Mouse (Mus musculus) naive thymus-derived CD4-positive, alpha-beta T cell, adult 5 months (primary cell): Measurements from ENCODE around the gene Plvap. TPM values are rescaled to one million over a fixed set of nuclear protein-coding genes. Genes with fewer than 3 reads are reported as not detected.

ENCODE experiments used
- polyA plus RNA-seq: library from polyadenylated mRNA; unstranded; fragments of 100-300 nt; shearing (Covaris generic); gene quantifications from one replicate; pipeline ENCODE4 v1.2.1, GENCODE M21; 2017

Plvap gene
- not detected for polyA plus RNA-seq

GRCm38 (mm10) chr8:71511644-71512043 lies at the start of gene Plvap:
Plvap (minus strand) TSS chr8:71511752.

GRCm38 (mm10) chr8:71558071-71558957 lies 46.8 kb upstream of the Plvap start, which contains the start of gene Tmem221:
Tmem221 (minus strand) TSS chr8:71558871.

GRCm38 (mm10) chr8:71542632-71543343 lies 31.2 kb upstream of the Plvap start, which contains the start of gene Mvb12a:
Mvb12a (plus strand) TSS chr8:71542922.

GRCm38 (mm10) chr8:71537028-71537867 lies 25.7 kb upstream of the Plvap start, which contains the start of gene Bst2:
Bst2 (minus strand) TSS chr8:71537456.

GRCm38 (mm10) chr8:71525226-71526050 lies 13.9 kb upstream of the Plvap start, which contains the start of gene Ccdc194:
Ccdc194 (minus strand) TSS chr8:71525711.

GRCm38 (mm10) chr8:71487691-71488445 lies 23.7 kb downstream of the Plvap start, which contains the start of gene Gtpbp3:
Gtpbp3 (plus strand) TSS chr8:71488103.

GRCm38 (mm10) chr8:71485142-71486135 lies 26.1 kb downstream of the Plvap start, which contains the start of gene Ano8:
Ano8 (minus strand) TSS chr8:71485963.

GRCm38 (mm10) chr8:71468916-71469315 lies 42.6 kb downstream of the Plvap start, which contains the start of gene Dda1:
Dda1 (plus strand) TSS chr8:71469199.

GRCm38 (mm10) chr8:71464513-71465500 lies 46.7 kb downstream of the Plvap start, which contains the start of gene Mrpl34:
Mrpl34 (plus strand) TSS chr8:71464959.

GRCm38 (mm10) chr8:71463188-71464033 lies 48.1 kb downstream of the Plvap start, which contains the start of gene Abhd8:
Abhd8 (minus strand) TSS chr8:71463655.

Other genes with a start within 250 kb of the Plvap start
- 69.4 TPM for gene Myo9b, start 239.0 kb downstream of the Plvap start, polyA plus RNA-seq
- gene Haus8, start 238.8 kb downstream of the Plvap start, polyA plus RNA-seq = 23.8 TPM
- gene Use1, start 144.9 kb downstream of the Plvap start, polyA plus RNA-seq = 230 TPM
- gene Ocel1, start 140.5 kb downstream of the Plvap start, polyA plus RNA-seq = 22.9 TPM
- gene Nr2f6, start 129.8 kb downstream of the Plvap start, polyA plus RNA-seq = 2.9 TPM
- gene Ushbp1, start 116.0 kb downstream of the Plvap start, polyA plus RNA-seq = 0.24 TPM
- 70.3 TPM for gene Babam1, start 114.9 kb downstream of the Plvap start, polyA plus RNA-seq
- 0.21 TPM for gene Ankle1, start 105.7 kb downstream of the Plvap start, polyA plus RNA-seq
- 93.0 TPM for gene Abhd8, start 48.1 kb downstream of the Plvap start, polyA plus RNA-seq
- 41.6 TPM for gene Mrpl34, start 46.8 kb downstream of the Plvap start, polyA plus RNA-seq
- gene Dda1, start 42.6 kb downstream of the Plvap start, polyA plus RNA-seq = 153 TPM
- gene Ano8, start 25.8 kb downstream of the Plvap start, polyA plus RNA-seq = 14.2 TPM
- gene Gtpbp3, start 23.6 kb downstream of the Plvap start, polyA plus RNA-seq = 5.4 TPM
- gene Ccdc194, start 14.0 kb upstream of the Plvap start, polyA plus RNA-seq = not detected
- gene Bst2, start 25.7 kb upstream of the Plvap start, polyA plus RNA-seq = 71.8 TPM
- gene Mvb12a, start 31.2 kb upstream of the Plvap start, polyA plus RNA-seq = 44.2 TPM
- gene Tmem221, start 47.1 kb upstream of the Plvap start, polyA plus RNA-seq = 1.5 TPM
- gene Nxnl1, start 54.8 kb upstream of the Plvap start, polyA plus RNA-seq = 0.25 TPM
- 8.1 TPM for gene Slc27a1, start 57.1 kb upstream of the Plvap start, polyA plus RNA-seq
- 79.0 TPM for gene Pgls, start 80.4 kb upstream of the Plvap start, polyA plus RNA-seq
- 2.7 TPM for gene Fam129c, start 85.9 kb upstream of the Plvap start, polyA plus RNA-seq
- gene Colgalt1, start 99.2 kb upstream of the Plvap start, polyA plus RNA-seq = 49.3 TPM
- gene Unc13a, start 160.0 kb upstream of the Plvap start, polyA plus RNA-seq = 0.44 TPM
- gene Jak3, start 164.5 kb upstream of the Plvap start, polyA plus RNA-seq = 78.2 TPM
- gene Insl3, start 177.5 kb upstream of the Plvap start, polyA plus RNA-seq = 28.9 TPM
- gene B3gnt3, start 190.0 kb upstream of the Plvap start, polyA plus RNA-seq = 1.6 TPM
- gene Fcho1, start 214.0 kb upstream of the Plvap start, polyA plus RNA-seq = 144 TPM